Mouse (Mus musculus) embryo, embryonic 10.5 days (tissue): ENCODE results near the gene B3gnt2.

ENCODE experiments used
- DNase-seq: peaks from one replicate; pipeline ENCODE4 v3.0.0-alpha.2; 2015; ENCODE audit warnings: low spot score

The B3gnt2 gene

DNA sequence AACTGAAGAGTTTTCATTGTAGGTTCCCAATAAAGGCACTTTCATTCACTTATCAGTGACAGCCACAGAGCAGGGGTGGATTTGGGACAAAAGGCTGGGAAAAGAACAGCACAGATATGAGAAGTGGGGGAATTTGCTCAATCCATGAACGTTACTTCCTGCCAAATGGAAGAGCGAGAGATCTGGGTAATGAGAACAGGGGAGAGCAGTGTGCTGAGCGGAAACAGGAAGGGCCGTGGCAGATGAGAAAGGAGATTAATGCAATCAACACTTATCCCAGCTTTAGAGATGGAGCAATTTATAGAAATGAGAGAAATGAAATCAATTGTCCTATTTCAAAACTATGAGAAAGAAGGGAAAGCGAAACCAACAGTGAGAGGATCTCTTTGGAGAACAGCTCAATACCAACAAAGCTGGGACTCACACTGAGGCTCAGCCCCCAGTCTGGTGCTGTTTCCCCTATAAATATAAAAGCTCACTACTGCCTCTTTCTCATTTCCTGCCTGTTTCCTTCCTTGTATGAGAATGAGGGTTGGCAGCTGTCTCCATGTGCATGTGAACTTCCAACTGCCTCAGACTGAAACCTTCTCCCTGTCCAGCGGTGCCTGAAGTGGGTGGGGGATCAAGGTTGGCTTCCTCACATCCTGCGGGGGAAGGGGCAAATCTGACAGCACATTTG, 11.0 kb upstream of the B3gnt2 start:
- DNase-seq, result no peak

DNA sequence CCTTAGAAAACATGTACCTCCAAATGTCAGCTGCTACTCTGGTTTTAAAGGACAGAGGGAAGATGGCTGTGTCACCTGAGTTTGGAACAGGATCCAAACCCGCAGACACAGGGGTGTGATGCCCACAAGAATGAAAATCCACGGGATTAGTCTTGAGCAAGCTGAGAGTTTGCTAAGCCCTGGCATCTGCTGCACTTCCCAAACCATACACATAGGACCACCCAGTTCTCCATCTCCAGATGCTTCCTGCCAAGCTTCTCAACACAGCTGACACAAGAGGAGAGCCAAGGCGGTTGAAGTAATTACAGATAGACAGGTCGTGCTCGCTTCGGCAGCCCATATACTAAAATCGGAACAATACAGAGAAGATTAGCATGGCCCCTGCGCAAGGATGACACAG, 7.8 kb upstream of the B3gnt2 start:
- DNase-seq, result no peak

DNA sequence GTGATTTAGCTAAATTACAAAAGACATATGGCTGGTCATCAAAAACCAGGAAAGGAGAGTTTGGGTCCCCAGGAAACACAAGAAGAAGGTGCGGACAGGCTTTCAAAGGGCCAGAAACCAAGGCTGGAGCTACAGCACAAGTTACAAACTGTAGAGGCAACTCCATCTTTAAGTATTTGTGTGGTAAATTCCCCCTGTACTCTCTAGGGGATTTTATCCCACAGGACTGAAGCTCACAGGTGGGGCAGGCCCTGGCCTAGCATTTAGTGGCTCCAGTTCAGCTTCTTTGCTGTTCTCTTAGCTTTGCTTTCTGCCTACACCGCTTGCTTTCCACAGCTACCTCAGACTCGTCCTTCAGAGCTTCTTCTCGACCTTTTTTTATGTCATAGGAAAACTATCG, 6.9 kb upstream of the B3gnt2 start:
- no peak for DNase-seq

DNA sequence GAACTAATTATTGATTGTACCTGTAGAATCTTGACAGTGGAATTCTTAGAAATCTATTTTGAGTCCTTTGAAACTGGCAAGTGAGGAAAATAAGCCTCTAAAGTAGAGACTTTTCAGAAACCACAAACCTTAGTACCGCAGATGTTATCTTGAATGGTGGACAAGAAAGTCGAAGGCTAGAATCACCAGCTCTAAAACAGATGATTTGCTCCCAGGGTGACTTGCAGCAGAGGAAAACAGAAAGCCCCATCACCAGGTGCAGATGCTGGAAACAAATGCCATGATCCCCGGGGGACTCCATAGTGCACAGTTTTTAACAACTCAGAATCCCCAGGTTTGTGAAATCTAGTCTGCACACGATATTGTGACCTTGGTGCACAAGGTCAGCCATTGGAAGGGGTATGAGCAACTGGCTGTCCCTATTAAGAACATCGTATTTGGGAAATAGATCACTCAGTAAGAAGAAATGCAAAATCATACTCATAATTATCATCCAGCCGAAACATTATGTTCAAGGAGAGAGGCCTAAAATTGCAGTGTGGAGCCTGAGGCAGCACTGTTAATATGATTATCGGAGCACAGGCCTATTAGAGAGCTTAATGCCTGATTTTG, 5.0 kb upstream of the B3gnt2 start:
- no peak for DNase-seq

DNA sequence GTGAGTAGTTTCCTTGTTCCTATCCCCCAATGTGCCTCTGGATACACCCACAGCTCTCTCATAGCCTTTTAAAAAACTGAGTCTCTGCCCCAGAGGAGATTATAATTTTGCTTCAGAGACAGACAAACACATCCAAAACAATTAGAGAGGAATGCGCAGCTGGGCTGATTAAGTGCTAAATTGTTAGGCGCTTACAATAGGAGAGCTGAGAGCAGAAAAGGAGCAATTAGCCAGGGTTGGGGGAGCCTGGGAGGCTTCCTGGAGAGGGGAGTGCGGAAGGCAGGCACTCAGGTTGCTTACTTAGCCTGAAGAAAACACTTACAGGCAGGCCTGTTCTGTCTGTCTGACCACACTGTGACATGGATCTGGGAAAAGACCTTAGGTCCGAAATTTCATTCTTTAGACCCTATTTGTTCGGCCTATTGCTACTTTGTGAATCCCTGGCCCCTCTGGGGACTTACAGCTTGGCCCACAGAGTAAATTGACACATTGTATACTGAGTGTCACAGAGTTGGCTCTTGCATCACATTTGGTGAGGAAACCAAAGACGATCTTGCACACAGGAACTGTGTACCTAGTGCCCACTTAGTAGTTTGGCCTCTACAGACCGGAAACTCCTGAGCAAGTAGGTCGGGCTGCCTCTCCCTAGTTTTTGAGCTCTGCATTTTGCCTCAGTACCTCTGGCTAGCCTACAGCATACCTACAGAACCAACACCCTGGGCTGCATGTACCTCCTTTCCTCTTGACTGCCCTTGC, 3.7 kb upstream of the B3gnt2 start:
- DNase-seq, result no peak

DNA sequence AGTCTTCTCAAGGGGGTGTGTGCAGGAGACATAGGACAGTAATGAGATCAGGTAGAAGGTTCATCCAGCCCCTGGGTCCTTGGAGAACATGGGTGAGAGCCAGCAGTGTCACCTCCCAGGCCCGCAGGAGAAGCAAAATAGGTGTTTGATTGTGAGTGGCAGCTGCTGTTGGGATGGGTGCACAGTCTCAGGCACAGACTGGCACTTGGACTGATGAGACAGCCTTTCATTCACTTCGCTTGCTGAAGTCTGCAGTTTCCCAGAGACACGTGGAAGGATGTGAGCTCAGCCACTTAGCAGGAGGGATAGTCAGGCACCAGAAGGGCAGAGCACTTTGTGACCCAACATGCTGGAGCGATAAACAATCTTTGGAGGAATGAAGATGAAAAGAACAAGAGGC, 2.8 kb upstream of the B3gnt2 start:
- DNase-seq, result no peak

DNA sequence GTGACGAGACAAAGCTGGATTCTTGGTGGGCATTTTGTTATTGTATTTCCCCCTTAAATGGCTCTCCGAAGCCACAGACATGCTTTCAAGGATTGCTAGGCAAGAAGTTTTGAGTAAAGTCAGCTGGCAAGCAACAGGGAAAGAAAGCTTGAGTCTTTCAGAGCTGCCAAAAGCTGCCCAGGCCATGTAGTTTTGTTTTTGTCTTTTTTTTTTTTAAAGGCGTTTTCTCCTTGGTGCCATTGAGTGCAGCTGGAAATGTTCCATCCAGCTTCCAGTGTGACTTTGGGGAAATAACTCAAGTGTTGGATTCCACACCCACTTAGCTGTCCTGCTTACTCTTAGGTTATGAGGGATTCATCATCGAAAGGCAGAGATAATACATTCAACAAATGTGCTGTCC, 554 bp upstream of the B3gnt2 start:
- DNase-seq, result no peak

DNA sequence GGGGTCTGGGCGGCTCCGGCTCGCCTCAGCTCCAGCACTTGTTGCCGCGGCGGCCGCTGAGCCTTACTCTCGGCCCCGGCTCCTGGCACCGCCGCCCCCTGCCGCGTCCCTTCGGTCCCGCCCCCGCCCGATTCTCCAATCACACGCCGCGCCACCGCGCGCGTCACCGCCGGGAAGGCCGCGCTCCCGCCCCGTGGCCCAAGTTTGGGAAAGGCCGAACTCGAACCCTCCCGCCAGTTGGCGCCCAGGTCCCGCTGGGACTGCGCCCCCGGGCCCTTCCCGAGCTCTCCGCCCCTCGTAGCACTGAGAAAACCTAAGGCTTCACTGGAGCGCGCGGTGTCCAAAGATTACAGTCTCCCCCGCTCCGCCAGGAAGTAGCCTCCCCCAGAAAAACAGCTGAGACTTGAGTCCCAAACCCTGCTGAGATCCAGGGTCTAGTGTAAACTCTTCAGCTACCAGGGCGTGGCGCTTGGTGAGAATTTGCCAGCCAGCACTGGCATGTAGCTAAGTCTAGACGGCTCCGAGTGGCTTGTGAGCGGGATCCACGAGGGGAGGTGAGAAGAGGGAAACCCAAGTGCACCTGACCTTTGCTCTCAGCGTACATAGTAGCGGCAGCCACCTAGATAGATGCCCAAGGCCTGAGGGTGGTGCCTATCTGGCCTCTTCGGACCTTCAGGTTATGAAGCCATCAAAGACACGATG, 977 bp downstream of the B3gnt2 start:
- DNase-seq, result peak; percentile 91

DNA sequence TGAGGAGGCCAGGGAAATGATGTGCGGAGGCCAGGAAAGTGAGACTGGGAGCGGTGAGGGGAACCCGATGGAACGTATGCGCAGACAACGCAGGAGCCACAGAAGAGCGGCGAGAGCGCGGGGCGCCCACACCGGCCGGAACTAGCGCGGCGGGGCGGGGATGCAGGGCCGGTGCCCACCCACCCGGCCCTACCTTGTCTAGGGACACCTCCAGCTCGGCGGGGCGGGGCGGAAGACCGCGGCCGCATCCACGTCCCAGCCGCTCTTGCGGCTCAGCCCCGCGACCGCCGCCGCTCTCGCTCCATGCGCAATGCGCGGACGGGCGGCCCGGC, 1.5 kb downstream of the B3gnt2 start:
- no peak for DNase-seq

DNA sequence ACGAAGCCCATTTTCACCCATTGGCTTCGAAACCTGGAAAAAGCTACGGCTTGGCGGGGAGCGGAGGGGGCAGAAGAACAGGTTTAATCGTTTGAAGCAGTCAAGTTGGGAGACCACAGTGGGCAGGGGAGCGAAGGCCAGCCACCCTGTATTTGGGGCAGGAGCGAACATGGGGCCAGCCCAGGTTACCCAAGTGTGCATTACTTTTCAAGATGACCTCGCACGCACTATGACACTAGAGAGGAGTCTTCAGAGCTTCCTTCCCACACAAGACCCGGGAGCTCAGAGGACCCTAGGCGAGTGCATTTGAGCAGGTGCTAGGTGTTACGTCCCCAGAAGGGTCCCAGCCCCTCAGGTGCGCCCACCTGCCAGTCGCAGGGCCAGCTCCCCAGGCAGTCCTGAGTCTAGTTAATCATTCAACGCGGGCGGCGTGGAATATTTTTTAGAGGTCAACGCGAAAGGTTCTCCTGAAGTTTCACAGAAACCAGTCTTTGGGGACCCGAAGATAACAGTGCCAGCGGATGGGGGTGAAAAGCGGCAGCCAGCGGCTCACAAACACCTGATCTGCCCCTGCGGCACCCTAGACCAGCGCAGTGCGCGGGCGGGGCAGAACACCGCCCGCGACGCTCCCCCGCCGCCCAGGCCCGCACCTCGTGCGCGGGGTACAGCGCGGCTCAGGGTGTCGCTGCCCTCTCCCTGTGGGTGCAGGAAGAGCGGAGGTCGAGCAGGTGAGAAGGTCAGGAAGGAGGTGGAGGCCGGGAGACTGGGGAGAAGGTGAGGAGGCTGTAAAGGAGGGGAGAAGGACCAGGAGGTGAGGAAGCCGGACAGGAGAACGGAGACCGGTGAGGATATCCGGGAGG, 2.1 kb downstream of the B3gnt2 start:
- peak; percentile 36 for DNase-seq

DNA sequence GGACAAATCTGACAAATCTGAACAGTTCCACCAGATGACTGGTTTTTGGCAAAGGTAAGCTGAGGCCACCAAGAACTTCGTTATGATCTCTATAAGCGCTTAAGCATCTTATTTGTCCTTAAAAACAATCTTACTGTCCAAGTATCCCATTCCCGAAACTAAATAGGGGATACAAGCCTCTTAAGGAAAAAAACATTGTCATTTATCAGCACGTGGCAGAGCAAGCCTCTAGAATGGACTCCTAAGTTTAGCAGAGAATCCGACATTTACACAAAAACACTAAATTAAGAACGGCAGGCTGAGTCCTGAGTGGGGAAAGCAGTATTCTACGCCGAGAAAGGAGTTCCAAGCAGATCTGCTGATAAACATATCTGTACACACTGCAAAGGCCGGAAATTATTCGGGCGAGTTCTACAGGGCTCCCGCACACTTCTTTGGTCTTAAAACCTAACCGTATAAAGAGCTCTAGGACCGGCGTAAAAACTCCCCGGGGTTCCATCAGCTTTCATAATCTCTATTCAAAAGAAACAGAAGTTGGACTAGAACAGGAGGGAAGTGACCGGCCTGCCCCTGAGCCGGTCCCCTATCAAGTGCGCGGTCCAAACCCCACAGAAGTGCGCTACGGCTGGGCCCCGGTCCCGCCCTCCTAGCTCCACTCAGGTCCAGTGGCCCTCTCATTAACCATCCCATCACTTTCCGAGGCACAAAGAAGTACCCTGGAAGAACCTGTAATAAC, 2.9 kb downstream of the B3gnt2 start:
- DNase-seq, result peak; percentile 40

DNA sequence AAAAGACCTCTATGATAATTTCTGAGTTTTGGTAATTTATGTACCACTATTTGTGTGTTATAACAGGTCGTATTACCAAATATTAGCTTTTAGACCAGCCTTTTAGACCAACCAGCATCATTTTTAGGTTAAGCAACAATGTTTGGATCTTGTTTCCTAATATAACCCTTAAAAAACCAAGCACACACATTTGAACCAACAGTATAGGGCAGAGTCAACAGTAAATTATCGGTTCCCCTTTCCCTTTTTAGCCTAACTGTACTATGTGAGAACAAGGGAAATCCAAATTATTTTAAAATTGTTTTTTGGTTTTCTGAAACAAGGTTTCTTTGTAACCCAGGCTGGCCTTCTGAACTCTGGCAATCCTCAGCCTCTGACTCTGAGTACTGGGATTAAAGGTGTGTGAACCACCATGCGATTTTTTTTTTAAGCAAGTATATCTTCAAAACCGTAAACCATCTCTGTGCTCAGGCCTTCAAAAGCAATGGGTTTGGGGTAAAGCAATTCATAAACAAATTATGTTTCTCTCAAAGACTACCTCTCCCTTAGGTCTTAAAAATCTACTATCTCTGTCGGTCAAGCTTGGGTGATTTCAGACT, 3.6 kb downstream of the B3gnt2 start:
- no peak for DNase-seq

DNA sequence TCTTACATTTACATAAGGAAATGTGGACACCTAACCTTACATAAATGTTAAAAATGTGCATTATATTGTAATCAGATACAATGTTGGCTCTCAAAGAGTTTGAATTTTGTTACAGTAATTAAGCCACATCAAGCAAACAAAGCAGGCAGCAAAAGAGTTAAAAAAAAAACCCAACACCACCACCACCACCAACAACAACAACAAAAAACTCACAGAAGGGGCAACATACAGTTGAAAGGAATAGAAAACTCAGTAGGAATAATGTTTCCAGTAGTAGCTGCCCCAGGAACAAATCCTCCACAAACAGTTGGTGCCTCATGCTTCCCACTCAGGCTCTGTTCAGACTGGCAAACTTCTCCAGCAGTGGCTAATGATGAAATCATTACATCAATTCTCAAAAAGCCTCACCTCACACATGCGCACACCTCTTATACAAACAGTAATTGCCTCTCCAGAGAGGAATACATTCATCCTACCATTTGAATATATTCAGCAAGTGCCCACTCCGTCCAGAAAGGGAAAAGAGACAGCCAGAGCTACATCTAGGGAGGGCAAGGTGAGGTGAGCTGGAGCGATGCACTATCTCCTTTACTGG, 4.3 kb downstream of the B3gnt2 start:
- DNase-seq, result no peak

DNA sequence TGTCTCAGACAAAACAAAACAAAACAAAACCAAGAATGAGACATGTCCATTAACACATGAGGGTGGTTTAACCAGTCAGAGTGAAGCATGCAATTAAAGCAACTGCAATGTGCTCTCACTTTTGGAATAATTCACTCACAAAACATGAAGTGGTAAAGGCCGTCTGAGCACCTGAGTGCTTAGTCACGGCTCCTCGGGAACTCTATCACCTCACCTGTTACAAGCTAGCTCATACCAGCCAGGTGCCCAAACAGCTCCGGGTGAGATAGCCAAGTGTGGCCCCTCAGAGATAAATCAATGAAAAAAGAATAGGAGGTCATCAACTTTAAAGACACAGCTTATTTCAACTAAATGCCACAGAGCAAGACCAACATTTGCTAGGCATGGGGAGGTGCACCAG, 6.2 kb downstream of the B3gnt2 start:
- no peak for DNase-seq

DNA sequence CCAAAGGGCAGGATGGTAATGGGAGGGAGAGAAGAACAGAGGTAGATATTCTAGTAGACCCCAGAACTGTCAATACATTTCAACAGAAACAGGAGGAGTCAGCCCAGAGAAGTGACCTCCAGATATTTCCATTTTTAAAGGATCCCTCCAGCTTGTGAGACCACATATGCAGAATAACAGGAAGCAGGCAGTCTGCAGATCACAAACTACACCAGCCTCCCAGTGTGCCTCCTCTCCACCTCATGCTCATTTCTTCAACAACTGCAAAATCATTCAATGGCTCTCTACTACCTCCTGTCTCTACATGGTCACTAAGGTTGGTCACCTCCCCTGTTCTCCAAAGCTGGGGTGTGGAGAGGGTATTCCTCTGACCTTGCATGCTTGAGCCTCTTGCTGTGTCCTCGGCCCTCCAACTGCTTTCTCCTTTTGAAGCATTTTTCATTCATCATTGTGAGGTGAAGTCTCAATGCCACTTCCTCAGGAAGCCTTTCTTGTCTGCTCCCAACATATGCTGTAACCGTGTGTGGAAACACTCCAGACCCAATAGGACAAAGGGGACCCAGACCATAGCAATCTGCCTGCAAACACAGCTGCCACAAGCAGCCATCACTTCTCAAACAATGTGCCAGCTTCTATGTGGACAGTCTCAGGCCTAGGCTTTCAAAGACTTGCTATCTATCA, 7.1 kb downstream of the B3gnt2 start:
- no peak for DNase-seq

DNA sequence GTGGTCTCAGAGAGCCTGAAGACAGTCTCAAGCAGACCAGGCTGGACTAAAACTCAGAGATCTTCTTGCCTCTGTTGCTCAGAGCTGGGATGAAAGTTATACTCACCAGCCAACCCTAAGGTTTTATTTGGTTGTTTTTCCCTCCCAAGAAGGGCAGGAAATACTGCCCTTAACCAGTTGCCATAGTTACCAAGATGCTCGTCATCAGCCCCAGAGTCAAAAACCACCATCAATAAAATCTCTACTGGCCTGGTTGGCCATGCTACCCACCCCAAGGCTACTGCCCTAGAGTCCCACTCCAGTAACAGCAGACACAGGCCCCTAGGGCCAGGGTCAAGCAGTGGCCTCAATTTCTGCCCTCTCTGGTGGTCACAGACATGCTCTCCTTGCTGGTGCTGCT, 8.3 kb downstream of the B3gnt2 start:
- DNase-seq, result no peak

DNA sequence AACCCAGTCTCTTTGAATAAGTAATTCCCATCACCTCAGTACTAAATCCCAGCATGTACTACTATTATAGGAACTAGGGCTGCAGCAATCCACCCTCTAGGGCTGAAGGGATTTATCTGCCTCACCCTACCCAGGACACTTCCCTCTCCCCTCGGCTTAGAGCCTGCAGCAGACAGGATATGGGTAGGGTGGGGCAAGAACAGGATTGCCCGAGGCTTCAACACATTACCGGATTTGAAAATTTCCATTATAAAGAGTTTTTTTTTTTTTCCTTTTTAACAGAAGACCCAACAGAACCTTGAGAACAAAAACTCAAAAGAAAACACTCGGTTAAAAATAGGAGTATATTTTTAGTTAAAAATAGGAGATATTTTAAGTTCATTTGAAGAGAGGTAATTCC, 9.3 kb downstream of the B3gnt2 start:
- DNase-seq, result no peak

DNA sequence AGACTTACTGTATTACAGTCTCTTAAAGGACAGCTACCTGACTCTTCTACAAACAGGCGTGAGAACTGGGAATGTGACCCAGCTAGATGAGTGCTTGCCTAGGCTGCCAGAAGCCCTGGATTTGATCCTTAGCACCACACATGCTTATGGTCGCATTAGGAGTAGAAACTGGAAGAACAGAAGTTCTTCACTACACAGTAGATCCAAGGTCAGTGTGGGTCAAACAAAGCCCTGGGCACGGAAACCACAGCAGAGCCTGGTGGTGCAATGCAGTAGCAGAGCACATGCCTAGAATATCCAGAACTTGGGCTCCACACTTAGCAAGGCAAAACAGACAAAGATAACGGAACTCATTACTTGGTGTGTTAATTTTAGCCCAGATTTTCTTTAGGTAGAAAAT, 10.7 kb downstream of the B3gnt2 start:
- DNase-seq, result no peak

DNA sequence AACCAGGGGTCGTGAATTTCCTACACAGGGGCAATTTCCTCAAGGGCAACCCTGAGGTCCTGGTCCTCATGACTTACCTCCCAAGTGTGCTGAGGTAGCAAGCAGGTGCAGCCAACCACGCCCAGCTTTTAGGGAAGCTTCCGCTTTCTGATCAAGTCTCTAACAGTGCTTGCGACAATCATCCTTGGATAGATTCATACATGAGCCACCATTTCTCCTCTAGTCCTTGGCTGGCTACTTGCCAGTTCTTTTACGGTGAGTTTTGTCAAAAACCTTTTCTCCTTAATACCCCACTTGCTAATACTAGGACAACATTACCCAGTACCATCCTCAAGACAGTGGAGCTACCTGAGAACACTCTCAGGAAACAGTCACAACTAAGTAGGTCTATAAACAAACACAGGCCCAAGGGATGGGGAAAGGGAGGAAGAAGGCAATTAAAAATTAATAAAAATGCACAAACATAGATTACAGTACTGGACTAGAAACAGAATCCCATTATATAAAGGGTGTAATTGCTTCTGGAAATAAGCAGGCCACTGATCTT, 12.0 kb downstream of the B3gnt2 start:
- no peak for DNase-seq
